Comparison of ENCODE assay signal across 13 mouse cellular contexts in genomic region chr4:149496612-149497011, GRCm38 (mm10). TPM values are rescaled to one million over a fixed set of nuclear protein-coding genes. Genes with fewer than 3 reads are reported as not detected.
DNase-seq lines count a peak whose midpoint lies in the region; ATAC-seq and TF ChIP-seq lines count a peak whose summit lies in the region.
"Had no signal": no experiment of that assay in that cellular context is flagged by ENCODE, and none has a peak within 500 bp of the region (broad histone marks: within the 10 kb centered on the region; RNA-seq: fewer than 3 reads in every experiment).

No protein-coding gene starts in this region.

- H3K4me1 ChIP-seq in forebrain, embryonic 10.5 days, result peaks cover 35% of the 10 kb centered on the region
- no peaks in the 10 kb centered on the region for H3K4me1 ChIP-seq in neural tube, embryonic 14.5 days (ENCODE audit: control insufficient read depth, insufficient read depth, low read length)

- H3K27ac ChIP-seq in left cerebral cortex, adult 2 months, result peak overlapping the region; percentile 52; the same call in 1 of the 2 replicates
- H3K27ac ChIP-seq in forebrain, embryonic 10.5 days, result peak overlapping the region; percentile 81
- peak overlapping the region; percentile 46; the same call in 1 of the 2 replicates for H3K27ac ChIP-seq in neural tube, embryonic 14.5 days (ENCODE audit: low read depth, low read length)

- H3K4me2 ChIP-seq in neural tube, embryonic 14.5 days (ENCODE audit: low read depth, low read length), result no peak overlapping the region
- H3K4me2 ChIP-seq: lung, embryonic 15.5 days had no signal

- DNase-seq in left cerebral cortex, adult 2 months (ENCODE audit: extremely low spot score in 1 of 2, low spot score in 2 of 2), result no peak
- DNase-seq in left cerebral cortex, adult 18-20 months (ENCODE audit: low spot score in 2 of 2), result no peak
- DNase-seq in forebrain, embryonic 10.5 days (ENCODE audit: extremely low spot score, low spot score), result peak; percentile 45
- DNase-seq in layer of hippocampus, adult 9-11 months, result peak; percentile 66
- no peak for DNase-seq in ovary, postnatal 14 days (ENCODE audit: low spot score)
- DNase-seq in natural killer cell, adult 2 months (ENCODE audit: low spot score in 2 of 2), result no peak
- no peak for DNase-seq in urinary bladder, postnatal 25 days (ENCODE audit: low spot score)
- DNase-seq: B cell, adult 2 months had no signal

- no peak overlapping the region for H3K9ac ChIP-seq in neural tube, embryonic 14.5 days (replicated peaks; ENCODE audit: low read depth, low read length)
- H3K9ac ChIP-seq: lung, embryonic 15.5 days had no signal

- intact Hi-C loops in left cerebral cortex, adult 2 months (cut with DNase I), result no loop called here

- no peak overlapping the region for H3K4me3 ChIP-seq in left cerebral cortex, adult 2 months
- no peak overlapping the region for H3K4me3 ChIP-seq in forebrain, embryonic 10.5 days
- no peak overlapping the region for H3K4me3 ChIP-seq in neural tube, embryonic 14.5 days (ENCODE audit: low read depth, low read length)
- H3K4me3 ChIP-seq: lung, embryonic 15.5 days; myocyte had no signal

- peaks cover 96% of the 10 kb centered on the region for H3K36me3 ChIP-seq in forebrain, embryonic 10.5 days (replicated peaks)
- H3K36me3 ChIP-seq in neural tube, embryonic 14.5 days (ENCODE audit: control insufficient read depth, insufficient read depth, low read length), result peaks cover 39% of the 10 kb centered on the region

- 13% methylated on average over 2 of the region's 2 CpGs for WGBS in forebrain, embryonic 10.5 days
- WGBS in neural tube, embryonic 14.5 days, result 5% methylated on average over 2 of the region's 2 CpGs

- peak; percentile 58; the same call in 1 of the 2 replicates for ATAC-seq in neural tube, embryonic 14.5 days (ENCODE audit: low read depth)

- no peaks in the 10 kb centered on the region for H3K9me3 ChIP-seq in forebrain, embryonic 10.5 days
- H3K9me3 ChIP-seq in neural tube, embryonic 14.5 days (ENCODE audit: control insufficient read depth, low read length), result no peaks in the 10 kb centered on the region
- H3K9me3 ChIP-seq: lung, embryonic 15.5 days had no signal

- no peaks in the 10 kb centered on the region for H3K27me3 ChIP-seq in forebrain, embryonic 10.5 days (ENCODE audit: poor library complexity, severe bottlenecking)
- no peaks in the 10 kb centered on the region for H3K27me3 ChIP-seq in neural tube, embryonic 14.5 days (ENCODE audit: control insufficient read depth, insufficient read depth, low read length)
- H3K27me3 ChIP-seq: lung, embryonic 15.5 days had no signal

- no peak for TF ChIP-seq CTCF in left cerebral cortex, adult 2 months (IDR thresholded peaks at IDR 0.05)

RNA-seq across cellular contexts. Expression of gene Lzic, which starts 11.6 kb away (rescaled TPM):
- total RNA-seq in left cerebral cortex, adult 2 months (2021), result 10 to 100 TPM; 16.8 to 17.6 TPM
- total RNA-seq in left cerebral cortex, adult 18-20 months (2021), result 10 to 100 TPM; 16.4 to 16.7 TPM
- polyA plus RNA-seq in forebrain, embryonic 10.5 days (2016; fragmentation: Nextera tagmentation; extraction: Ambion mirVana), result 51.8 and 55.2 TPM in 2 replicates
- polyA plus RNA-seq in neural tube, embryonic 14.5 days (2014; fragmentation: Nextera tagmentation; extraction: Ambion mirVana), result 36.3 and 46.5 TPM in 2 replicates

RNA-seq across cellular contexts. Expression of gene Nmnat1, which starts 11.6 kb away (rescaled TPM):
- total RNA-seq in left cerebral cortex, adult 2 months (2021), result 10 to 100 TPM in 1 of 2 experiments, 1 to 10 TPM in 1; 9.9 to 12.8 TPM
- 1 to 10 TPM; 7.0 to 9.3 TPM for total RNA-seq in left cerebral cortex, adult 18-20 months (2021)
- polyA plus RNA-seq in forebrain, embryonic 10.5 days (2016; fragmentation: Nextera tagmentation; extraction: Ambion mirVana), result 17.9 and 18.4 TPM in 2 replicates
- polyA plus RNA-seq in neural tube, embryonic 14.5 days (2014; fragmentation: Nextera tagmentation; extraction: Ambion mirVana), result 7.8 and 9.2 TPM in 2 replicates

RNA-seq across cellular contexts. Expression of gene Tmem274, which starts 19.4 kb away (rescaled TPM):
- total RNA-seq in left cerebral cortex, adult 2 months (2021), result not detected
- not detected for total RNA-seq in left cerebral cortex, adult 18-20 months (2021)
- polyA plus RNA-seq in forebrain, embryonic 10.5 days (2016; fragmentation: Nextera tagmentation; extraction: Ambion mirVana), result 0.50 and 0.63 TPM in 2 replicates
- not detected in 2 replicates for polyA plus RNA-seq in neural tube, embryonic 14.5 days (2014; fragmentation: Nextera tagmentation; extraction: Ambion mirVana)
- total RNA-seq: layer of hippocampus, postnatal 14 days had no signal
- polyA plus RNA-seq: myocyte; stomach, embryonic 14.5 days had no signal

RNA-seq across cellular contexts. Expression of gene Ctnnbip1, which starts 21.4 kb away (rescaled TPM):
- total RNA-seq in left cerebral cortex, adult 2 months (2021), result 10 to 100 TPM; 35.3 to 35.9 TPM
- total RNA-seq in left cerebral cortex, adult 18-20 months (2021), result 10 to 100 TPM; 33.0 to 33.3 TPM
- polyA plus RNA-seq in forebrain, embryonic 10.5 days (2016; fragmentation: Nextera tagmentation; extraction: Ambion mirVana), result 53.6 and 59.6 TPM in 2 replicates
- polyA plus RNA-seq in neural tube, embryonic 14.5 days (2014; fragmentation: Nextera tagmentation; extraction: Ambion mirVana), result 93.2 and 98.0 TPM in 2 replicates

RNA-seq across cellular contexts. Expression of gene Rbp7, which starts 41.8 kb away (rescaled TPM):
- total RNA-seq in left cerebral cortex, adult 2 months (2021), result not detected
- not detected for total RNA-seq in left cerebral cortex, adult 18-20 months (2021)
- polyA plus RNA-seq in forebrain, embryonic 10.5 days (2016; fragmentation: Nextera tagmentation; extraction: Ambion mirVana), result not detected in 2 replicates
- not detected in 2 replicates for polyA plus RNA-seq in neural tube, embryonic 14.5 days (2014; fragmentation: Nextera tagmentation; extraction: Ambion mirVana)
- total RNA-seq: layer of hippocampus, postnatal 14 days had no signal
- polyA plus RNA-seq: myocyte had no signal

Comparison
In these comparisons a context has a peak if more than half of its experiments do, and no peak if none do; other contexts are left out.
1. DNase-seq: peak in forebrain, embryonic 10.5 days (single experiment) and layer of hippocampus, adult 9-11 months (single experiment); none in left cerebral cortex, adult 2 months (0 of 2), left cerebral cortex, adult 18-20 months (0 of 2), ovary, postnatal 14 days (single experiment), natural killer cell, adult 2 months (0 of 2) and urinary bladder, postnatal 25 days (single experiment).
2. Peak in every context shown above with its lines, with median percentiles within 50 percentile points of each other: H3K27ac ChIP-seq.